Mouse (Mus musculus): ENCODE measurements around the gene Lrp5. TPM values are rescaled to one million over a fixed set of nuclear protein-coding genes. Genes with fewer than 3 reads are reported as not detected.

Gene Lrp5
- polyA plus RNA-seq, 1 experiment from 2014 or later: 5.3 TPM

GRCm38 (mm10) chr19:3562298-3562697, 124.1 kb downstream of the Lrp5 start:
- Histone ChIP-seq H3K4me1 (ENCODE audit: control insufficient read depth, insufficient read depth, low read length) (peaks cover 19% of the 10 kb centered on the region), H3K27me3 (ENCODE audit: control insufficient read depth, insufficient read depth, low read length) (no peaks in the 10 kb centered on the region), H3K36me3 (ENCODE audit: control insufficient read depth, insufficient read depth, low read length) (no peaks in the 10 kb centered on the region; the same call in 1 of the 2 replicates), H3K9ac (ENCODE audit: low read depth, low read length) (no peak overlapping the region), H3K4me2 (no peak overlapping the region), H3K4me3 (ENCODE audit: low read depth, low read length) (no peak overlapping the region), H3K9me3 (replicated peaks; ENCODE audit: control insufficient read depth, low read length) (no peaks in the 10 kb centered on the region), H3K27ac (ENCODE audit: low read depth, low read length) (no peak overlapping the region)
- WGBS (ENCODE audit: insufficient replicate concordance): 93% methylated on average over 2 of the region's 2 CpGs
- ATAC-seq (replicated peaks; ENCODE audit: insufficient number of reproducible peaks, low FRiP score, low TSS enrichment): no peak

- no peak overlapping the region for H3K27ac ChIP-seq (ENCODE audit: low read depth, low read length)
- no peak overlapping the region for H3K9ac ChIP-seq (ENCODE audit: low read depth, low read length)
- H3K27me3 ChIP-seq (ENCODE audit: control insufficient read depth, insufficient read depth, low read length): no peaks in the 10 kb centered on the region
- no peak overlapping the region for H3K4me2 ChIP-seq
- no peaks in the 10 kb centered on the region for H3K36me3 ChIP-seq (ENCODE audit: control insufficient read depth, insufficient read depth, low read length)
- H3K4me1 ChIP-seq (ENCODE audit: control insufficient read depth, insufficient read depth, low read length): 0 out of 2 replicates have a peak, but pooled peaks cover 4% of the 10 kb centered on the region
- ATAC-seq (replicated peaks; ENCODE audit: insufficient number of reproducible peaks, low FRiP score, low TSS enrichment): no peak
- H3K4me3 ChIP-seq (ENCODE audit: low read depth, low read length): no peak overlapping the region
- no peaks in the 10 kb centered on the region for H3K9me3 ChIP-seq (replicated peaks; ENCODE audit: control insufficient read depth, low read length)
- 93% methylated on average over 2 of the region's 2 CpGs for WGBS (ENCODE audit: insufficient replicate concordance)
Measured at GRCm38 (mm10) chr19:3556169-3556827, 130.1 kb downstream of the Lrp5 start.

GRCm38 (mm10) chr19:3554785-3555184, 131.6 kb downstream of the Lrp5 start:
- Histone ChIP-seq H3K4me1 (ENCODE audit: control insufficient read depth, insufficient read depth, low read length) (0 out of 2 replicates have a peak, but pooled peaks cover 4% of the 10 kb centered on the region), H3K27ac (ENCODE audit: low read depth, low read length) (no peak overlapping the region), H3K9ac (ENCODE audit: low read depth, low read length) (no peak overlapping the region), H3K4me3 (ENCODE audit: low read depth, low read length) (no peak overlapping the region), H3K9me3 (replicated peaks; ENCODE audit: control insufficient read depth, low read length) (no peaks in the 10 kb centered on the region), H3K36me3 (ENCODE audit: control insufficient read depth, insufficient read depth, low read length) (no peaks in the 10 kb centered on the region), H3K4me2 (no peak overlapping the region), H3K27me3 (ENCODE audit: control insufficient read depth, insufficient read depth, low read length) (no peaks in the 10 kb centered on the region)
- WGBS (ENCODE audit: insufficient replicate concordance): 95% methylated on average over 7 of the region's 8 CpGs
- ATAC-seq (replicated peaks; ENCODE audit: insufficient number of reproducible peaks, low FRiP score, low TSS enrichment): no peak

- Histone ChIP-seq H3K4me2 (no peak overlapping the region), H3K27me3 (ENCODE audit: control insufficient read depth, insufficient read depth, low read length) (no peaks in the 10 kb centered on the region), H3K9me3 (replicated peaks; ENCODE audit: control insufficient read depth, low read length) (no peaks in the 10 kb centered on the region), H3K27ac (ENCODE audit: low read depth, low read length) (no peak overlapping the region), H3K4me3 (ENCODE audit: low read depth, low read length) (no peak overlapping the region), H3K9ac (ENCODE audit: low read depth, low read length) (no peak overlapping the region), H3K36me3 (ENCODE audit: control insufficient read depth, insufficient read depth, low read length) (no peaks in the 10 kb centered on the region), H3K4me1 (ENCODE audit: control insufficient read depth, insufficient read depth, low read length) (0 out of 2 replicates have a peak, but pooled peaks cover 4% of the 10 kb centered on the region)
- WGBS (ENCODE audit: insufficient replicate concordance): 72% methylated on average over 4 of the region's 4 CpGs
- ATAC-seq (replicated peaks; ENCODE audit: insufficient number of reproducible peaks, low FRiP score, low TSS enrichment): no peak
Measured at GRCm38 (mm10) chr19:3551573-3552159, 134.7 kb downstream of the Lrp5 start.

- 0 out of 2 replicates have a peak, but pooled peaks cover 4% of the 10 kb centered on the region for H3K4me1 ChIP-seq (ENCODE audit: control insufficient read depth, insufficient read depth, low read length)
- no peak for ATAC-seq (replicated peaks; ENCODE audit: insufficient number of reproducible peaks, low FRiP score, low TSS enrichment)
- H3K9ac ChIP-seq (ENCODE audit: low read depth, low read length): no peak overlapping the region
- H3K27me3 ChIP-seq (ENCODE audit: control insufficient read depth, insufficient read depth, low read length): no peaks in the 10 kb centered on the region
- H3K27ac ChIP-seq (ENCODE audit: low read depth, low read length): no peak overlapping the region
- 90% methylated on average over 1 of the region's 1 CpGs for WGBS (ENCODE audit: insufficient replicate concordance)
- H3K4me2 ChIP-seq: no peak overlapping the region
- no peaks in the 10 kb centered on the region for H3K36me3 ChIP-seq (ENCODE audit: control insufficient read depth, insufficient read depth, low read length)
- no peaks in the 10 kb centered on the region for H3K9me3 ChIP-seq (replicated peaks; ENCODE audit: control insufficient read depth, low read length)
- H3K4me3 ChIP-seq (ENCODE audit: low read depth, low read length): no peak overlapping the region
Measured at GRCm38 (mm10) chr19:3550101-3550500, 136.3 kb downstream of the Lrp5 start.

- no peak overlapping the region for H3K4me3 ChIP-seq (ENCODE audit: low read depth, low read length)
- H3K9ac ChIP-seq (ENCODE audit: low read depth, low read length): no peak overlapping the region
- H3K9me3 ChIP-seq (replicated peaks; ENCODE audit: control insufficient read depth, low read length): no peaks in the 10 kb centered on the region
- 0 out of 2 replicates have a peak, but pooled peaks cover 4% of the 10 kb centered on the region for H3K4me1 ChIP-seq (ENCODE audit: control insufficient read depth, insufficient read depth, low read length)
- no peak for ATAC-seq (replicated peaks; ENCODE audit: insufficient number of reproducible peaks, low FRiP score, low TSS enrichment)
- H3K27me3 ChIP-seq (ENCODE audit: control insufficient read depth, insufficient read depth, low read length): no peaks in the 10 kb centered on the region
- 74% methylated on average over 1 of the region's 1 CpGs for WGBS (ENCODE audit: insufficient replicate concordance)
- no peaks in the 10 kb centered on the region for H3K36me3 ChIP-seq (ENCODE audit: control insufficient read depth, insufficient read depth, low read length)
- H3K4me2 ChIP-seq: no peak overlapping the region
- H3K27ac ChIP-seq (ENCODE audit: low read depth, low read length): no peak overlapping the region
Measured at GRCm38 (mm10) chr19:3549263-3549662, 137.1 kb downstream of the Lrp5 start.

GRCm38 (mm10) chr19:3548311-3548710, 138.1 kb downstream of the Lrp5 start:
- no peak for ATAC-seq (replicated peaks; ENCODE audit: insufficient number of reproducible peaks, low FRiP score, low TSS enrichment)
- 100% methylated on average over 1 of the region's 1 CpGs for WGBS (ENCODE audit: insufficient replicate concordance)
- no peaks in the 10 kb centered on the region for H3K36me3 ChIP-seq (ENCODE audit: control insufficient read depth, insufficient read depth, low read length)
- H3K9ac ChIP-seq (ENCODE audit: low read depth, low read length): no peak overlapping the region
- 0 out of 2 replicates have a peak, but pooled peaks cover 4% of the 10 kb centered on the region for H3K4me1 ChIP-seq (ENCODE audit: control insufficient read depth, insufficient read depth, low read length)
- no peak overlapping the region for H3K27ac ChIP-seq (ENCODE audit: low read depth, low read length)
- no peaks in the 10 kb centered on the region for H3K27me3 ChIP-seq (ENCODE audit: control insufficient read depth, insufficient read depth, low read length)
- H3K9me3 ChIP-seq (replicated peaks; ENCODE audit: control insufficient read depth, low read length): no peaks in the 10 kb centered on the region
- no peak overlapping the region for H3K4me3 ChIP-seq (ENCODE audit: low read depth, low read length)
- H3K4me2 ChIP-seq: no peak overlapping the region

- no peak for ATAC-seq (replicated peaks; ENCODE audit: insufficient number of reproducible peaks, low FRiP score, low TSS enrichment)
- Histone ChIP-seq H3K4me3 (ENCODE audit: low read depth, low read length) (no peak overlapping the region), H3K9me3 (replicated peaks; ENCODE audit: control insufficient read depth, low read length) (no peaks in the 10 kb centered on the region)
Measured at GRCm38 (mm10) chr19:3544995-3545394, 141.4 kb downstream of the Lrp5 start.

GRCm38 (mm10) chr19:3542591-3542990, 143.8 kb downstream of the Lrp5 start:
- 95% methylated on average over 4 of the region's 4 CpGs for WGBS (ENCODE audit: insufficient replicate concordance)
- H3K4me1 ChIP-seq (ENCODE audit: control insufficient read depth, insufficient read depth, low read length): no peaks in the 10 kb centered on the region
- no peak overlapping the region for H3K4me3 ChIP-seq (ENCODE audit: low read depth, low read length)
- H3K27me3 ChIP-seq (ENCODE audit: control insufficient read depth, insufficient read depth, low read length): no peaks in the 10 kb centered on the region
- no peaks in the 10 kb centered on the region for H3K36me3 ChIP-seq (ENCODE audit: control insufficient read depth, insufficient read depth, low read length)
- H3K27ac ChIP-seq (ENCODE audit: low read depth, low read length): no peak overlapping the region
- no peak for ATAC-seq (replicated peaks; ENCODE audit: insufficient number of reproducible peaks, low FRiP score, low TSS enrichment)
- H3K9ac ChIP-seq (ENCODE audit: low read depth, low read length): no peak overlapping the region
- H3K9me3 ChIP-seq (replicated peaks; ENCODE audit: control insufficient read depth, low read length): no peaks in the 10 kb centered on the region
- H3K4me2 ChIP-seq: no peak overlapping the region

More at GRCm38 (mm10) chr19:3544995-3545394, 141.4 kb downstream of the Lrp5 start:
- Histone ChIP-seq H3K4me1 (ENCODE audit: control insufficient read depth, insufficient read depth, low read length) (no peaks in the 10 kb centered on the region), H3K9ac (ENCODE audit: low read depth, low read length) (no peak overlapping the region), H3K36me3 (ENCODE audit: control insufficient read depth, insufficient read depth, low read length) (no peaks in the 10 kb centered on the region), H3K27me3 (ENCODE audit: control insufficient read depth, insufficient read depth, low read length) (no peaks in the 10 kb centered on the region), H3K27ac (ENCODE audit: low read depth, low read length) (no peak overlapping the region), H3K4me2 (no peak overlapping the region)
- WGBS (ENCODE audit: insufficient replicate concordance): 98% methylated on average over 2 of the region's 2 CpGs

Measured in heart, embryonic 11.5 days (tissue).